ENCODE assay signal across 8 mouse cellular contexts in genomic region chr6:57691467-57692261, GRCm38 (mm10). TPM values are rescaled to one million over a fixed set of nuclear protein-coding genes. Genes with fewer than 3 reads are reported as not detected.
DNase-seq lines count a peak whose midpoint lies in the region; ATAC-seq and TF ChIP-seq lines count a peak whose summit lies in the region.

Gene Pyurf, minus strand, starts transcription at chr6:57692078.

- H3K4me1 ChIP-seq in bone marrow macrophage, adult 2 months (ENCODE audit: control insufficient read depth, insufficient read depth, low read length) = peaks cover 2% of the 10 kb centered on the region; the same call in 1 of the 2 replicates
- 0 out of 2 replicates have a peak, but pooled peaks cover 3% of the 10 kb centered on the region for H3K4me1 ChIP-seq in heart, embryonic 10.5 days
- H3K4me1 ChIP-seq in kidney, embryonic 15.5 days = peaks cover 10% of the 10 kb centered on the region; the same call in 1 of the 2 replicates

- peak within 1 kb of the TSS; percentile 86 for H3K4me2 ChIP-seq in kidney, embryonic 15.5 days

- under 1% methylated on average over 52 of the region's 52 CpGs for whole genome bisulfite sequencing in heart, embryonic 10.5 days
- WGBS in kidney, embryonic 15.5 days = under 1% methylated on average over 50 of the region's 52 CpGs

- peak; percentile 92 for DNase-seq in A20 (ENCODE audit: low read depth, low spot score)
- peak; percentile 96 for DNase-seq in heart, embryonic 10.5 days (ENCODE audit: low spot score)
- DNase-seq in liver = peak; percentile 96
- DNase-seq in spleen, postnatal 4 days (ENCODE audit: low spot score in 2 of 2) = peak; percentile 81 to 90

- TF ChIP-seq CTCF in bone marrow macrophage, adult 2 months (IDR thresholded peaks at IDR 0.05; ENCODE audit: low read depth, low read length) = no peak

- TF ChIP-seq POLR2A in bone marrow macrophage, adult 2 months (IDR thresholded peaks at IDR 0.05; ENCODE audit: borderline replicate concordance, low read depth, low read length) = no peak

- H3K27me3 ChIP-seq in heart, embryonic 10.5 days (ENCODE audit: insufficient read depth, poor library complexity, severe bottlenecking) = no peaks in the 10 kb centered on the region
- no peaks in the 10 kb centered on the region for H3K27me3 ChIP-seq in kidney, embryonic 15.5 days

- H3K4me3 ChIP-seq in bone marrow macrophage, adult 2 months (ENCODE audit: insufficient read depth, low read length) = peak within 1 kb of the TSS; percentile 95
- H3K4me3 ChIP-seq in heart, embryonic 10.5 days = peak within 1 kb of the TSS; percentile 75
- peak within 1 kb of the TSS; percentile 76 for H3K4me3 ChIP-seq in kidney, embryonic 15.5 days (replicated peaks)

- peak; percentile 94 for ATAC-seq in erythroblast, adult 5-6 weeks (replicated peaks; ENCODE audit: low FRiP score, poor library complexity, severe bottlenecking)
- ATAC-seq in kidney, embryonic 15.5 days (replicated peaks; ENCODE audit: low FRiP score) = peak; percentile 99
- peak; percentile 89 for ATAC-seq in monocyte, adult 5-6 weeks (replicated peaks; ENCODE audit: insufficient number of reproducible peaks, low FRiP score, low TSS enrichment, poor library complexity, severe bottlenecking)

- H3K36me3 ChIP-seq in heart, embryonic 10.5 days = peaks cover 31% of the 10 kb centered on the region
- H3K36me3 ChIP-seq in kidney, embryonic 15.5 days = peaks cover 36% of the 10 kb centered on the region

- H3K9ac ChIP-seq in kidney, embryonic 15.5 days = peak within 1 kb of the TSS; percentile 75

- H3K27ac ChIP-seq in bone marrow macrophage, adult 2 months (ENCODE audit: insufficient read depth, low read depth, low read length) = peak within 1 kb of the TSS; percentile 93
- H3K27ac ChIP-seq in heart, embryonic 10.5 days = peak within 1 kb of the TSS; percentile 96
- peak within 1 kb of the TSS; percentile 98 for H3K27ac ChIP-seq in kidney, embryonic 15.5 days

- no peaks in the 10 kb centered on the region for H3K9me3 ChIP-seq in heart, embryonic 10.5 days
- H3K9me3 ChIP-seq in kidney, embryonic 15.5 days (replicated peaks) = no peaks in the 10 kb centered on the region

RNA-seq across cellular contexts. Expression of gene Pyurf, which starts in this region (rescaled TPM):
- 3.6 and 3.9 TPM in 2 replicates for polyA plus RNA-seq in bone marrow macrophage, adult 2 months (2012; ENCODE audit: insufficient read depth, insufficient read length, missing spikeins)
- total RNA-seq in erythroblast, adult 5-6 weeks (2015; ENCODE audit: low replicate concordance) = 7.1 and 7.7 TPM in 2 replicates
- 16.4 and 20.8 TPM in 2 replicates for total RNA-seq in erythroblast, adult 5-6 weeks (2017; ENCODE audit: low replicate concordance)
- 23.5 and 28.4 TPM in 2 replicates for polyA plus RNA-seq in heart, embryonic 10.5 days (2016; fragmentation: Nextera tagmentation; extraction: Ambion mirVana)
- 23.1 and 23.4 TPM in 2 replicates for polyA plus RNA-seq in kidney, embryonic 15.5 days (2015; fragmentation: Nextera tagmentation; extraction: Ambion mirVana)
- total RNA-seq in monocyte, adult 5-6 weeks (2017) = 15.8 to 17.8 TPM (median 16.6 TPM) in 3 replicates

Comparison
In these comparisons a context has a peak if more than half of its experiments do, and no peak if none do; other contexts are left out.
1. Peak in every context shown above with its lines: DNase-seq, ATAC-seq, H3K4me3 ChIP-seq and H3K27ac ChIP-seq.